Mouse (Mus musculus) CH12.LX (cell line): ENCODE data around the gene Suds3. TPM values are rescaled to one million over a fixed set of nuclear protein-coding genes. Genes with fewer than 3 reads are reported as not detected.
A peak's percentile ranks its signal among the peaks of the same experiment; 100 is the strongest.

ENCODE experiments used
- DNase-seq: peaks from one replicate; pipeline ENCODE4 v3.0.0-alpha.2; 2013; ENCODE audit errors: extremely low read depth
- H3K27ac ChIP-seq: 2 replicates; pipeline ENCODE4 v1.5.1; 2012; ENCODE audit warnings: low read depth, mild to moderate bottlenecking, control low read depth, moderate library complexity; ENCODE audit not compliant: insufficient read depth
- H3K27me3 ChIP-seq: replicated peaks from 2 replicates; pipeline ENCODE3; 2012; ENCODE audit warnings: inconsistent platforms
- H3K36me3 ChIP-seq, 2 experiments: replicated peaks in 1 of 2; 2 replicates each; pipeline versions ENCODE3 to v1.6.1; 2012; ENCODE audit warnings: inconsistent platforms in 1 of 2, low read length in 1 of 2, mild to moderate bottlenecking in 1 of 2, mixed read lengths in 1 of 2, moderate library complexity in 1 of 2; ENCODE audit not compliant: control insufficient read depth in 1 of 2, insufficient read depth in 1 of 2
- H3K4me1 ChIP-seq, 2 experiments: 2 replicates each; pipeline ENCODE4 v1.6.1; 2012; ENCODE audit warnings: inconsistent platforms in 1 of 2, moderate library complexity in 1 of 2; ENCODE audit not compliant: insufficient read depth in 2 of 2, control insufficient read depth in 1 of 2
- H3K4me2 ChIP-seq: 2 replicates; pipeline ENCODE4 v1.6.1; 2012; ENCODE audit warnings: low read depth, mild to moderate bottlenecking, control low read depth; ENCODE audit not compliant: poor library complexity, insufficient read depth, severe bottlenecking
- H3K4me3 ChIP-seq, 3 experiments: fragments of 150-350 bp in 1 of 3; sonication (generic) in 1 of 3; replicated peaks in 1 of 3; 2 replicates each; pipeline versions ENCODE3 to v1.5.1; 2011 to 2012; ENCODE audit warnings: low read depth in 2 of 3, low read length in 2 of 3, mild to moderate bottlenecking in 2 of 3, moderate library complexity in 2 of 3, control low read depth in 1 of 3, improper control_type of control experiment in 1 of 3, inconsistent platforms in 1 of 3, mixed read lengths in 1 of 3; ENCODE audit not compliant: poor library complexity in 1 of 3
- H3K79me2 ChIP-seq: replicated peaks from 2 replicates; pipeline ENCODE4 v1.6.1; 2012; ENCODE audit warnings: mild to moderate bottlenecking, moderate library complexity; ENCODE audit not compliant: control insufficient read depth, poor library complexity, insufficient read depth, severe bottlenecking; ENCODE audit errors: extremely low read depth
- H3K9ac ChIP-seq: 2 replicates; pipeline ENCODE4 v1.6.1; 2012; ENCODE audit warnings: low read depth, mild to moderate bottlenecking, control low read depth, moderate library complexity; ENCODE audit not compliant: insufficient read depth
- H3K9me3 ChIP-seq: replicated peaks from 2 replicates; pipeline ENCODE3; 2012; ENCODE audit warnings: low read length, inconsistent platforms, mixed read lengths
- BHLHE40 ChIP-seq: IDR thresholded peaks from 2 replicates; pipeline ENCODE4 v1.6.1; 2011; ENCODE audit warnings: mild to moderate bottlenecking, low read depth, low read length, improper control_type of control experiment
- CHD1 ChIP-seq: IDR thresholded peaks from 2 replicates; pipeline ENCODE4 v1.6.1; 2012; ENCODE audit warnings: low read depth, low read length, improper control_type of control experiment, inconsistent platforms
- CHD2 ChIP-seq: IDR thresholded peaks from 2 replicates; pipeline ENCODE4 v1.6.1; 2011; ENCODE audit warnings: low read length, improper control_type of control experiment
- HCFC1 ChIP-seq: IDR thresholded peaks from 2 replicates; pipeline ENCODE4 v1.6.1; 2012; ENCODE audit warnings: low read depth, mild to moderate bottlenecking, inconsistent platforms, low read length, improper control_type of control experiment
- KAT2A ChIP-seq: IDR thresholded peaks from 2 replicates; pipeline ENCODE4 v1.6.1; 2012; ENCODE audit warnings: low read length, improper control_type of control experiment, inconsistent platforms; ENCODE audit not compliant: insufficient replicate concordance
- MAX ChIP-seq: IDR thresholded peaks from 2 replicates; pipeline ENCODE4 v1.6.1; 2011; ENCODE audit warnings: low read length, improper control_type of control experiment
- NRF1 ChIP-seq: IDR thresholded peaks from 2 replicates; pipeline ENCODE4 v1.6.1; 2014; ENCODE audit warnings: low read depth, mild to moderate bottlenecking, inconsistent platforms, low read length, improper control_type of control experiment, moderate library complexity
- PAX5 ChIP-seq: IDR thresholded peaks from 2 replicates; pipeline ENCODE4 v1.6.1; 2012; ENCODE audit warnings: low read length, inconsistent platforms, mixed read lengths
- SIN3A ChIP-seq: IDR thresholded peaks from 2 replicates; pipeline ENCODE4 v1.6.1; 2012; ENCODE audit warnings: low read length, improper control_type of control experiment, inconsistent platforms
- SMC3 ChIP-seq: IDR thresholded peaks from 2 replicates; pipeline ENCODE4 v1.6.1; 2011; ENCODE audit warnings: low read depth, low read length, improper control_type of control experiment
- USF1 ChIP-seq: IDR thresholded peaks from 2 replicates; pipeline ENCODE4 v1.6.1; 2014; ENCODE audit warnings: low read depth, mild to moderate bottlenecking, inconsistent platforms, low read length, improper control_type of control experiment
- ZC3H11A ChIP-seq: IDR thresholded peaks from 2 replicates; pipeline ENCODE4 v1.6.1; 2012; ENCODE audit warnings: low read depth, mild to moderate bottlenecking, inconsistent platforms, low read length, improper control_type of control experiment
- ZMIZ1 ChIP-seq: IDR thresholded peaks from 2 replicates; pipeline ENCODE4 v1.6.1; 2012; ENCODE audit warnings: low read depth, mild to moderate bottlenecking, inconsistent platforms, low read length, improper control_type of control experiment
- dilution Hi-C: fragments of 300-500 bp; cut with MboI; formaldehyde crosslinking; loops from 2 replicates; pipeline ENCODE4 v1.14.3; 2020; ENCODE audit warnings: low sequenced_read_pairs; ENCODE audit not compliant: extremely low pct_unique_long_range_greater_than_20kb, extremely low pct_ligation_motif_present
- in situ Hi-C: fragments of 300-500 bp; cut with MboI; formaldehyde crosslinking; loops from 3 replicates; pipeline ENCODE4 v1.14.3; 2019; ENCODE audit warnings: low sequenced_read_pairs, low pct_ligation_motif_present, low pct_unique_long_range_greater_than_20kb, mixed read lengths
- polyA plus RNA-seq: library from polyadenylated mRNA; unstranded; fragments of >175 nt; gene quantifications from 2 replicates; pipeline ENCODE4 v1.2.1, GENCODE M21; 2012; ENCODE audit warnings: low read depth; ENCODE audit not compliant: insufficient read length
- total RNA-seq, 2 experiments: library from RNA; depleted of rRNA; stranded (reverse); fragments of 300-350 nt in 1 of 2; fragments of >200 nt in 1 of 2; gene quantifications; 2 replicates each; pipeline ENCODE4 v1.2.3; 2012 to 2014

Gene Suds3
- total and polyA plus RNA-seq, 3 experiments, result 54.2 to 103 (median 68.1) TPM

DNA sequence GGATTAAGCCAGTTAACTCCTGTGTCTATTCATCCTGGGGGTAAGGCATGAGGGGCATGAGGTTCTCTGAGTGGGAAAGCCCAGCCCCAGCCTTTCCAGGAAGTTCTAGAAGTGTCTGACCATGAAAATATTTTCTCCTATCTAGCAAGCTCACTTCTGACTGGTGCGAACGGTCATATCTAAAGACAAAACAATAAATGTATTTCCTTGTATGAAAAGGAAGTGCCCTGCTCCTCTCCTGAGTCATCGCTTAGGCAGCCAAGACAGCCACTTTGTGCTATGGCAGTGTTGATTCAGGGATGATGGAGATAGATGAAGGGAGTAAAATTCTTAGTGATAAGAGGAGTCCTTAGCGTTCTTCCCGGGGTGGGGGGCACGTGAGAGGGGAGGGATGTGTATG is 7.2 kb upstream of the Suds3 start:
- Histone ChIP-seq H3K4me1 (peaks cover 0 to 25% of the 10 kb centered on the region in 2 experiments; a peak in 2 of 4 replicates), H3K4me2 (no peak overlapping the region)

DNA sequence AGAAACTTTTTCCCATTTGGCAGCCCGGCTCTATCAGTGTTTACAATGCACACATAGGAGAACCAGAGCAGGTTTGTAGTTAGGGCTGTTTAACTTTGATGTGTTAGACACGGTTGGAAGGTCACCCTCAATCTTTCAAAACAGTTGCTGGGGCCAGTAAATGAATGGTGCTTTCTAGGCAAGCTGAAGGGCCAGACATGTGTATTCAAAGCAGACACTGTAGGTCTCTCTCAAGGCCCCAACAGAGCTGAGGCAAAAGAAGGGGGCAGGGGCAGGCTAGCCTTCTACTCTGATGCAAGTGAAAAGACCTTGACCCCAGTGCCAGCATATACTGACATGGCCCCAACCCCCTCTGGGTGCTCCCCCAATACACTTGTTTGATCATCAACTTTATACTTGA is 5.7 kb upstream of the Suds3 start:
- Histone ChIP-seq H3K4me3 (no peak overlapping the region), H3K9ac (no peak overlapping the region), H3K79me2 (no peaks in the 10 kb centered on the region), H3K9me3 (no peaks in the 10 kb centered on the region), H3K27ac (no peak overlapping the region), H3K4me2 (no peak overlapping the region; the same call in 1 of the 2 replicates), H3K4me1 (peaks cover 0 to 22% of the 10 kb centered on the region in 2 experiments; a peak in 2 of 4 replicates), H3K27me3 (peaks cover 6% of the 10 kb centered on the region), H3K36me3 (peaks cover 0 to 3% of the 10 kb centered on the region in 2 experiments)
- dilution Hi-C loops, result no loop called here
- TF ChIP-seq CHD1, result no peak
- no peak for DNase-seq
- in situ Hi-C loops, result no loop called here

More for the DNA sequence above, 7.2 kb upstream of the Suds3 start:
- Histone ChIP-seq H3K9ac (no peak overlapping the region), H3K27me3 (peaks cover 6% of the 10 kb centered on the region), H3K79me2 (no peaks in the 10 kb centered on the region), H3K36me3 (peaks cover 0 to 3% of the 10 kb centered on the region in 2 experiments), H3K9me3 (no peaks in the 10 kb centered on the region), H3K27ac (no peak overlapping the region), H3K4me3 (no peak overlapping the region)
- TF ChIP-seq MAX (no peak), PAX5 (no peak), CHD1 (no peak), BHLHE40 (no peak), SIN3A (no peak), ZMIZ1 (no peak)
- no peak for DNase-seq
- dilution Hi-C loops, result no loop called here
- in situ Hi-C loops, result no loop called here

GRCm38 (mm10) chr5:117120489-117121466 is 4.9 kb upstream of the Suds3 start:
- H3K9ac ChIP-seq, result peak overlapping the region; percentile 35
- peaks cover 0 to 27% of the 10 kb centered on the region in 2 experiments; a peak in 2 of 4 replicates for H3K4me1 ChIP-seq
- H3K4me3 ChIP-seq, result peak overlapping the region; percentile 77 to 90 (median 77)
- in situ Hi-C loops (no loop called here), dilution Hi-C loops (no loop called here)
- peak overlapping the region; percentile 35 for H3K4me2 ChIP-seq
- H3K79me2 ChIP-seq, result no peaks in the 10 kb centered on the region
- no peak overlapping the region for H3K27ac ChIP-seq
- TF ChIP-seq CHD2, result no peak
- TF ChIP-seq SIN3A, result no peak
- TF ChIP-seq KAT2A, result no peak
- no peak for TF ChIP-seq SMC3
- TF ChIP-seq ZC3H11A, result no peak
- no peak for TF ChIP-seq HCFC1
- no peak for TF ChIP-seq NRF1
- no peak for TF ChIP-seq CHD1
- no peak for TF ChIP-seq USF1
- peaks cover 6% of the 10 kb centered on the region for H3K27me3 ChIP-seq
- H3K9me3 ChIP-seq, result no peaks in the 10 kb centered on the region
- DNase-seq, result no peak
- peaks cover 0 to 3% of the 10 kb centered on the region in 2 experiments for H3K36me3 ChIP-seq
